Mouse (Mus musculus) bone marrow macrophage, adult 2 months (primary cell): ENCODE results near the gene 6330403K07Rik.

Source experiments
- CTCF ChIP-seq: IDR thresholded peaks from 2 replicates; pipeline ENCODE4 v1.5.1; 2012; ENCODE audit warnings: low read depth, mild to moderate bottlenecking, low read length, moderate library complexity
- POLR2A ChIP-seq: IDR thresholded peaks from 2 replicates; pipeline ENCODE4 v1.6.1; 2012; ENCODE audit warnings: mild to moderate bottlenecking, low read depth, low read length, borderline replicate concordance

DNA sequence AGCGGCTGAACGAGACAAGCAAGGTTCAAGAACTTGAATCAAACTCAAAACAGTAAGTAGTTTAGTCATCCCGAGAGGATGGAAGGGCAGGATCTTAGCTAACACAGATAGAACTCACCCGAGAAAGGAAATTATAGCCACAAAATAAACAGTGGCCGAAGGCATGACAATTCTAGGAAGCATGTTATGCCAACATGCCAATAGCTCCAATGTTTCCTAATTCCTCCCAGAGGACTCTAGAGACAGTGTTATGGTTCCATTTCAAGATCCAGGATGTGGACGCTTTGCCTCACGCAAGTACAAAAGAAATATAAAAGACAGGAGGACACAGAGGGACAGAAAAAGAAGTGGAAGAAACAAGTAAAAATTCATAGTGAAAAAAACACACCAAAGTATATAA, 25.5 kb downstream of the 6330403K07Rik start:
- TF ChIP-seq POLR2A (no peak), CTCF (no peak)
